Mouse (Mus musculus): ENCODE results near the gene Rab3il1. TPM values are rescaled to one million over a fixed set of nuclear protein-coding genes. Genes with fewer than 3 reads are reported as not detected.

The Rab3il1 gene
- total RNA-seq, 4 experiments from 2014 or later = 6.5 to 13.3 (median 9.5) TPM

DNA sequence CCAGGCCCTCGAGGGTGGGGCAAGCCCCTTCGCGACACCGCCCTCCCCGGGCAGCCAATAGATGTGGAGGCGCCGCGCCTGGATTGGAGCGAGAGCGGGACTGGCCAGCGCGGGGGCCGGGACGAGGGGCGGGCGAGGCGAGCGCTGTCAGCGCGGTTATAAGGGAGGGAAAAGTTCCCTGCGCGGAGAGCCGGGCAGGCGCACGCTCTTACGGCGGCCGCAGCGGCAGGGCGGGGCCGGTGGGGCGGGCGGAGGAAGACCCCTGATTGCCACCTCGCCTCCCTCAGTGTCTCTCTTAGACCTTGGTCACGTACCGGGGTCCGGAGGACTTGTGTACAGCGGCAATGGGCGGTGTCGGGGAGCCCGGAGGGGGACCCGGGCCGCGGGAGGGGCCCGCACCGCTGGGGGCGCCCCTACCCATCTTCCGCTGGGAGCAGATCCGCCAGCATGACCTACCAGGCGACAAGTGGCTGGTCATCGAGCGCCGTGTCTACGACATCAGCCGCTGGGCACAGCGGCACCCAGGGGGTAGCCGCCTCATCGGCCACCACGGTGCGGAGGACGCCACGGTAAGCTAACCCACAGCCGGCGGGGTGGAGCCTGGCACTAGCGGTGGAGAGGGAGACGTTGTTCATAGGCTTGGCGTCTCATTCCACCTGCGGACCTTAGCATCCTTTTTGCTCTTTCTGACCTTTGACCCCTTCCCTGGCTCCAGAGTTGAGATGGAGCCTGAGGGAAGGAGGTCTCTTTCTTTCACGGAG, 40.1 kb downstream of the Rab3il1 start, which contains the start of gene Fads3:
Gene Fads3, plus strand, starts transcription at position 182 of the 761 bp plus-strand sequence.
- DNase-seq = peak; percentile 71

DNA sequence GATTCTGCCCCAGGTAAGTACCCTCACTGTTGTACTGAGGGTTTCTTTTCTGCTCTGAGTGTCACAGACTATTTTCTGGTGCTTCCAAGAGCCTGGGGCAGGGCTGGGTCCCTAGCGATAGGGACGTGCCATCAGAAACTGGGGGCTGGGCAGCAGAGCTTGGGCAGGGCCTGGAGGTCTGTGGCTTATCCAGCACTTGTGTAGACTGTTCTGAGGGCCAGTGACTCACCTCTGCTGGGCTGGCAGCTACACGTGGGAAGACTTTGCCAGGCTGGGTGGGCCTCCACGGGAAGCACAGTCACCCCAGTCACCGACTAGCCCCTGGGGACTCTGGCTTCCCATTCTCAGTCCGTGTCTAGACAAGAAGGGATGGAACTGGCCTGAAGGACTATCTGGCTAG, 40.8 kb downstream of the Rab3il1 start:
- DNase-seq = no peak

- no peak for DNase-seq
Measured at GRCm38 (mm10) chr19:10042816-10043215, 41.3 kb downstream of the Rab3il1 start.

DNA sequence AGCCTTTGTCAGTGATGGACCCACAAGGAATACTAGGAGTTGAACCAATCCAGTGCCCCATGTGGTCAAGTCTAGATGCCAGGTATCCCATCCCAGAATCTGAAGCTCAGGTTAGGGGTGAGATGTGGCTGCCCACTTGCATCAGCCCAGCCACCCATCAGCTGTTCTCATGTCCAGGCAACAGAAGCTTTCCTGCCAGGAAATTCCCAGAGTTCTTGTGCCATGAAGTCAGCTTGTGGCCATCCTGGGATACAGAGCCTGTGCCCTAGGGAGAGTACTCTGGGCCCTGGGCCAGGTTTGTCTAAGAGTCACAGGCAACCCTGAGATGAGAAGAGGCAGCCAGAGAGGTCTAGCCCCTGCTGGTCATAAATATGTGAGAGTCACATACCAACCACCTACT, 42.2 kb downstream of the Rab3il1 start:
- no peak for DNase-seq

DNA sequence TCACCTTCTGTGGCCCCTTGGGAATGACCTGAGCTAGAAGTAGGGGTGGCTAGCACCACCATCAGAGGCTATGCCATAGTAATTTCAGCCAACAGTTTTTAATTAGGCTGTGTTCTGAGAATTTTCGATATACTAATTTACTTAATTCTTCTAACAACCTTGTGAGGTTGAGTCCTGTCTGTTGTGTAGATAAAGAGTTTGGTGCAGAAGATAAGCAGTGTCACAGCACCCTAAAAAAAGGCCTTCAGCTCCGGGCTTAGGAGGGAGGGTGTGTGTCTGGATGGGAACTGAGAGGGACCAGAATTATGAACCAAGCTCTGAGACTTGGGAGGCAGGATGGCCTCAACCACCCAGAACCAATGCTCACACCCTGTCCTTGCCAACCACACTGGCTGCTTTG, 44.2 kb downstream of the Rab3il1 start:
- DNase-seq = no peak

GRCm38 (mm10) chr19:10046346-10046745, 44.9 kb downstream of the Rab3il1 start:
- no peak for DNase-seq

- DNase-seq = no peak
Measured at GRCm38 (mm10) chr19:10046983-10047382, 45.5 kb downstream of the Rab3il1 start.

GRCm38 (mm10) chr19:10049533-10049932, 48.1 kb downstream of the Rab3il1 start:
- no peak for DNase-seq

GRCm38 (mm10) chr19:10050438-10050837, 49.0 kb downstream of the Rab3il1 start:
- DNase-seq = no peak

DNA sequence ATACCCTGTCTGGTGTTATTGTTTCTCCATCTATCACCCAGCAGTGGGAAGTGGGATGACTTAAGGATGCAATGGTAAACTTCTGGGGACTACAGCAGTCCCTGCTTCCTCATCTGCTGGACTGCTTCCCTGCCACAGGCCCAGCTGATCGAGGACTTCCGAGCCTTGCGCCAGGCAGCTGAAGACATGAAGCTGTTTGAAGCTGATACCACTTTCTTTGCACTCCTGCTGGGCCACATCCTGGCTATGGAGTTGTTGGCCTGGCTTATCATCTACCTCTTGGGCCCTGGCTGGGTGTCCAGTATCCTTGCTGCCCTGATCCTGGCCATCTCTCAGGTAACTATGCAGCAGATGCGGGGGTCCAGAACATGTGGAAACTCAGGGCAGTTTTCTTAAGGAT, 51.2 kb downstream of the Rab3il1 start:
- no peak for DNase-seq

DNA sequence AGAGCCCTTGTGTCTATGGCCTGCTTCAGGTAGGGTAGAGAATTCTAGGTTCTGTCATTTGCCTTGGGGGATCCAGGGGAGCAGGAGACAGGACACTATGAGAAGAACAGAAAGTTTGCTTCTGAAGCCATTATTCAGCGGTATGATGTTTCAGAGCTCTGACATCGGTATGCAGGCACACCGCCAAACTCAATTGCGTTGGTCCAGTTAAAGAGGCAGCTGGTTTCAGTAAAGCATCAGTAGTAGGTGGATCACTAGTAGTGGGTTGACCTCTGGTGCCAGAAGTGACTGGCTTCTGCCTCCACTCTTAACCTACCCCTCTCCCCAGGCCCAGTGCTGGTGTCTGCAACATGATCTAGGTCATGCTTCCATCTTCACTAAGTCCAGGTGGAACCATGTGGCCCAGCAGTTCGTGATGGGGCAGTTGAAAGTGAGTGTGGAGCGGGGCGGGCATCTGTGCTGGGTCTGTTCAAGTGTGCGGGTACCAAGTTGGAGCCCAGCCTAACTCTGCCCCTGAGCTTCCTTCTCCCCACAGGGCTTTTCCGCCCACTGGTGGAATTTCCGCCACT, 52.3 kb downstream of the Rab3il1 start:
- DNase-seq = no peak

DNA sequence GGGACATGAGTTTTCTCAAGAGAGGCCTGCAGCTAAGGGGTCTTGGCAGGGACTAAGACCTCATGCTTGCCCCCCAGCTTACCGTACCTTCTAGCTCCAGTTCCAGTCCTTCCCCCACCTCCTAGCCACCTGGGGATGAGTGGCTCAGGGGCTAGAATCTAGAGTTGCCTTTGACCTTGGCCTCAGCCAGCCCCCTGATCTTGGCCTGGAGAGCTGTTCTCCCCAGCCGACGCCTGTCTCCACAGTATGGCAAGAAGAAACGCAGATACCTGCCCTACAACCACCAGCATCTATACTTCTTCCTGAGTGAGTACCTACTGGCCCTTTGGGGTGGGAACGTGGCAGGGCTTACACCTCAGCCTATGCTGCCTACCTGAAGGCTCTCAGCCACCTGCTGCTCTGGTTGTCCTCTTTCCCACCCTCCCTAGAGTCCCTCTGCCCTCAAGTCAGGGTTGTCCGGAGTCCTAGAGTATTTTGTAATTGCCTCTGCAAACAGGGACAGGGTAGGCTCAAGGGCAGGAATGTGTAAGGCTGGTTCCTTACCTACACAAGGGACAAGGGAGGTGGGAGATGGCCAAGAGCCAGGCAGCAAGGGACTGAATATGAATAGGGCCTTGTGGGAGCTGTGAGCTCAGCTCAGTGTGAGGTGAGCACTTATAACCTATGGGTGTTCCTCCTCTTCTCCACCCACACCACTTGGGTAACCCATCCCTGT, 53.0 kb downstream of the Rab3il1 start:
- no peak for DNase-seq

DNA sequence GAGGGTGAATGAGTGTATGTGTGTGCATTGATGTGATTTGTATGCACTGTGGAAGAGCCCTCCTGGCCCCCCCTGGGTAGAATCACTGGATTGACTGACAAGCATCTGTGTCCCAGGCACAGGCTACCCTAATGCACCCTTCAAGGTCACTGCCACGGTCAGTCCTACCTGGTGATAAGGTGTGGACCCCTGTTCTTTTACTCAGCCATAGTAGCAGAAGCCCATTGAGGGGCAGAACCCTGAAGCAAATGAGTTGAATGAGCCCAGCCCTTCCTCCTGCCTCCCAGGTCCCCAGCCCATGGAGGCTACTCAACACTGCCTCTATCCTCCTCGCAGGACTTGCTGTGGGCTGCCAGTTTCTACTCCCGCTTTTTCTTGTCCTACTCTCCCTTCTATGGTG, 53.8 kb downstream of the Rab3il1 start:
- DNase-seq = no peak

GRCm38 (mm10) chr19:10055783-10056660, 54.6 kb downstream of the Rab3il1 start:
- DNase-seq = no peak

- DNase-seq = no peak
Measured at GRCm38 (mm10) chr19:10056686-10057085, 55.2 kb downstream of the Rab3il1 start.

- DNase-seq = no peak
Measured at GRCm38 (mm10) chr19:10057486-10058351, 56.2 kb downstream of the Rab3il1 start.

DNA sequence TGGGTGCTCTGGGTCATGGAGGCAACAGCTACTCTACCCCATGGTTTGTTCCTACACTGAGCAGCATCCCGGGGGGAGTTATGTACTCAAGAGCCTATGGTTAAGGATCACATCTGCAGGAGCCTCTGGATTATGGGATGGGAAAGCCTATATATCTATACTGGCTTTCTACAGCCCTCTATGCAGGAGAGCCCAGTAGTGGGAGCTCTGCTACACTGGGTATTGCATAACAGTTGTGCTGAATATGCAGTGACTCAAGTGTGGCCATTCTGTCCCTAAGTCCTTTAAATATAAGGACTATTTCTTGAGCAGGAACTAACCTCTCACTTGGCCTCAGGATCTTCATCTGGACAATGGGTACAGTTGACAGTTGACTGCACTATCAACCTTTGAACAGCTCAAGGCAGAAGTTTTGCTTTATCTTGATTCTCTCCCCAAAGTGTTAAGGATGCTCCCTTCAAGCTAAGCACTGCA, 56.9 kb downstream of the Rab3il1 start:
- no peak for DNase-seq

GRCm38 (mm10) chr19:10058876-10059427, 57.5 kb downstream of the Rab3il1 start:
- no peak for DNase-seq

DNA sequence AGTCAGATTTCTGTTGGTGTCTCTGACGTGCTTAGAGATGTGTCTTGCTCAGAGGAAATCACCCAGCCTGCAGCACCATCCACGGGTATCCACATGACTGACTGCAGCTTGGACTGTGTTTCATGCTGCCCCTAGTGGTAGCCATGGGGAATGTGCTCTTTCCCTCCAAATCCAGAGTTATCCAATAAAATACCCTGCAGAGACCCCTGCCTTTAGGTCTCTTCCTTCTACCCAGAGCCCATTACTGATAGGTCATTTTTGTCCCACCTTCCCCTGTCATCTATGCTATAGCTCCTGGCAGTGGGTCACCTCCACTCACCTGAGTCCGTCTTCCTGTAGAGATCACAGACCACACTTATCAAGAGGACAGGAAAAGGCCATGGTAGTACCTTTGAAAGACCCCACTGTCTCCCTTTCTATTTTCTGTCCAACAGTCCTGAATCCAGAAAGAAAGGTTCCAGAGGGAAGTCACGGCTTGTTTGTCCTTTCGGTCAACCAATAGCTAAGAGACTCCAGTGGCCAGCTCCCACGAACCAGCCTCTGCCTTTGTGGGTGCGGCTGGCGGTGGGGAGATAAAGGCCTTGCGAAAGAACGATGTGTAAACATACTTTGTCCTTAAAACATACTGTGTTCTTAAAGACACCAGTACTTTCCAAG, 58.6 kb downstream of the Rab3il1 start:
- DNase-seq = no peak

DNA sequence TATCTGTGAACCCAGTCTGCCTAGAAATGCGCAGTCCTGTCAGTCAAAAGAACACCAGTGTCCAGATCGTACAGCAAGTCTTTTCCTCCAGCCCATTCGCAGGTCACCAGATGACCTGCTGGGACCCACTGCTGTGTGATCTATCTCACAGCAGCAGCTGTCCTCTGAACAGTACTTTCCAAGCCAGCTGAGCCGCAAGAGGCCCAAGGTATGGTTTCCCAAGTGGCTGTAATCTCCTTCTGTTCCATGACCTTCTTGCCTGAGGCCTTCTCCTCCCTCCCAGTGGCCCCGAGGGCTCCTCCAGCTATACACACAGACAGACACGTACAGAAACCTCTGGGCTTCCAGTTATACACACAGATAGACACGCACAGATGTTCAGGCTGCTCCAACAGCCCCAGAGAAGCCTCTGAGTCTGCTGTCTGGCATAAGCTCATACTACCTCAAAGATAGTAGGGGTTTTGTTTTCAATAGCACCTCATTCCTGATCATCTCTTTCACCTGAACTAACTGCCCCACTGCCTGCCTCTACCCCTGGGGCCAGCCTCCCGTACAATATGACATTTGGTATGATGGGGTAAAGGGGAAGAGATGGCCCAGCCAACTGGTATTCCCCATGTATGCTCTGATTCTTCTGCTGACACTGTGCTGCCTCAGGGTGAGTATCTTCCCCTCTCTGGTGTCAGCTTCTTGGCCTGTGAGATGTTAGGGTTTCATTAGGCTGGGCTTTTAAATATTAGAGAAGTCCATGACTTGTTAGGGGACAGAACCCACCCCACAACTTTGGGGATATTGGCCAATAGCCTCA, 59.5 kb downstream of the Rab3il1 start:
- DNase-seq = no peak

Measured in adrenal gland, adult 8-10 months (tissue).